Mouse (Mus musculus) left cerebral cortex, adult 18-20 months (tissue): ENCODE results near the gene Acin1. TPM values are rescaled to one million over a fixed set of nuclear protein-coding genes. Genes with fewer than 3 reads are reported as not detected.
A peak's percentile ranks its signal among the peaks of the same experiment; 100 is the strongest.

ENCODE experiments used
- DNase-seq, 2 experiments: peaks; one replicate each; pipeline ENCODE4 v3.0.0; 2021 to 2022; ENCODE audit warnings: low spot score in 2 of 2, mixed read lengths in 1 of 2
- total RNA-seq, 2 experiments: library from RNA; stranded (reverse); gene quantifications; 2 replicates each; pipeline ENCODE4 v1.2.3; 2021

The Acin1 gene
- total RNA-seq, 2 experiments from 2014 or later: 193 to 195 TPM

DNA sequence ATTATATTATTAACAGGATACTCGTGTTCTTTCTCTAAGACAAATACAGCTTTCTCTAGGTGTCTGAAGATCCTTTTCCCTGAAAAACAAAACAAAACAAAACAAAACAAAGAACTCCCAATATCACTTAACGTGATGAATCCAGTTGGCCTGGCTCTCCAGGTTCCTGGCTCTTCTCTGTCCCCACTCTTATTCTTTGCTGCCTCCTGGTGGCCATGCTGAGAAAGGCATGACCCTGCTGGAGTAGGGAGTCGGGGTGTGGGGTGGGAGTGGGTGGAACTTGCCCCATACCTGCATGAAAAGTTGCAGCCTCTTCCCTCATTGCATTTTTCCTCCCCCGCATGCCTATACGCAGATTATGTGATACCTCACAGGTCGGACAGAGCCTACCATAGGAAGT, 14.6 kb upstream of the Acin1 start:
- DNase-seq: peak; percentile 73 to 85

DNA sequence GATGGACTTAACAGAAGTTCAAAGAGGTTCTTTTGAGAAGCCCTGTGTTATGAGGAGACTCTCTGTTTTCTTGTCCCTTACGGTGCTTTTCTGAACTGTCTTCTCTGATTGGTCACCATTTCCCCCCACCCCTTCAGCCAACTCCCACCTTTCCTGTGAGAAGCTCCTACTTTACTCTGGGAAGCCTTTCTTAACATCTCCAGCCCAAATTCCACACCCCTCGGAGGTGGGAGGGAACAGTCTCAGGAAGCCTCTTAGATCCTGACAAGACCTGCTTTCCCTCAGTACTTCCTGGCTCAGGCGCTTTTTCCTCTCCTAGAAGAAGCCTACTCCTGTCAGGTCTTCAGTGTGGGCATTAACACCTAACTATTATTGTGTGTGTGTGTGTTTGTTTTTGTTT, 12.9 kb upstream of the Acin1 start:
- no peak for DNase-seq

DNA sequence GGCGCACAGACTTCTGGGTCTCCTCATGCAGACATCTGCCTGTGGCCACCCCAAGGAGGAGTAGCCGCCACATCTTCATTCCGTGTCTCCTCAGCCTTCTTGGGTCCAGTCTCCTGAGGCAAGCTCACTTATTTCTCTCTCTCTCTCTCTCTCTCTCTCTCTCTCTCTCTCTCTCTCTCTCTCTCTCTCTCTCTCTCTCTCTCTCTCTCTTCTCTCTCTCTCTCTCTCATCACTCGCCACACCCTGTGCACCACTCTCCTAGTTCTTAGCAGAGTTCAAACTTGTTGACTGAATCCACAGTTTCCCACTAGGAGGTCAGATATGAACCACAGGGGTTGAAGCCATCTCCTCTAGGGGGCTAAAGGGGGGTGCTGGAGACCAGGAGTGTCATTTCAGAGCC, 12.0 kb upstream of the Acin1 start, which contains the start of gene Gm29776:
Gene Gm29776 (minus strand): TSS at position 101 of the 400 bp plus-strand sequence.
- DNase-seq: no peak

DNA sequence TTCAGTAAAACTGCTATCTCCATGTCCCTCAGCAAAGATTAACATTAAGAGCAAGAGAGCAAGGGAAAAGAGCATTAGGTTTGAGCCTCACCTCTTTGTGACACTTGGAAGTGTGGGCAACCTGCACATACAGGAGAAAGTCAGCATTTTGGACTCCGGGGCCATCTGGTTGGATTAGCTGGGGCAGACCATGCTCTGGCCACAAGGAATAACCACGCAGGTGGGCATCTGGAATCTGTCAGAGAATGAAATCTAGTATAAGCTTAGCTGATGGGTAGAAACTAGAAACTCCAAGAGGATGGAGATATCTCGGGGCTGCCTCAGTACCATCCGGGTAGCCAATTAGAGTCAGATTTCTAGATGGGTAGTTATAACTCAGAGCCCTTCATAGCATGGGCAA, 10.0 kb upstream of the Acin1 start:
- no peak for DNase-seq

DNA sequence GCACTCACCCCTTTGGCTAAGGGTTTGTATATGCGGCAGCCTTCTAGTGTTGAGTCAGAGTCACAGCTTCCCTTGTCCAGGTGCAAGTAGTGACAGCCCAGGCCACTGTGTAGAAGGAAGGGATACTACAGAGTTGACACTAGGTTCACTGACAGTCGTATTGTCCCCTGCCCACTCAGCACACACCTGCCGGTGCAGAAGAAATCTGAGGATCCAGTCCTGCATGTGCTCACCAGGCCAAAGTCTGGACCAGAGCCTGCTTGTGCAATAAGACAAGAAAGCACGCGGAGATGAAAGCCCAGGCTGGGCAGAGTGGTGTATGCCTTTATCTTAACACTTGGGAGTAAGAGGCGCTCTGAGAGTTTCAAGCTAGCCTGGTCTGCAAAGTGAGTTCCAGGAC, 8.3 kb upstream of the Acin1 start:
- no peak for DNase-seq

DNA sequence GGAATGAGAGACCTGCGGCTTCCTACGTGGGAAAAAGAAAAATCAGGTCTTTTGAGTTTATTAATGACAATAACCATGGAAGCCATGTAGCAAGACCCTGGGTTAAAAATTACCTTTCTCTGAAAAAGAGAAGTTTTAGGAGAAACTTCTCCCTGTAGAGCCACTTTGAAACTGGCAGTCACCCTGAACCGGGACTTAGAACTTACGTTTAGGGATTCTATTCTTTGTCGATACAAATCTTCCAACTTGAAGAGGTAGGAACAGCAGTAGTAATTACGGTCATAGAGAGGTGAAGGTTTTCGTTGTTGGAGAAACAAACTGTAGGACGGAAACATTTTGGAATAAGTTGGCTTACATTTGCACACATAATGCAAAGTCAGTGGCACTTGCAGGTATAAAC, 520 bp upstream of the Acin1 start:
- no peak for DNase-seq

DNA sequence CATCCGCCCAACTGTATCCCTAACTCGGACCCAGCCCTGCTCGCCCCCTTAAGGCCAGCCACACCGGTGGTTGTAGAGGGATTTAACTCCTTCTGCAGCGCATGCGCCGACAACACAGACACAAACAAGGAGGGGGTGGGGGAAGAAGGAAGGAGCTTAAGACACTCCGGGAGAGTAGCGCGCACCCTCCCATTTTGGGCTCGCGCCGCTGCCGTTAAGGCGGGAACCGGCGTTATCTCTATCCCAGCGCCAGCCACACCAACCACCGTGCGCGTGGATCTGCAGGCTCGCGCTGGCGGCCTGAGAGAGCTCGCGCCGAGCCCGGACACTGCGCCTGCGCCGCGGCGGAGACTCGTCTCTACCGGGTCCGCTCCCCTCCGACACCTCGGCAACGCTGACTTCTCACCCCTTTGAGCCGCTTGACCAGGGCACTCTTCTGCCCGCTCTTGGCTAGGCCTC, 639 bp downstream of the Acin1 start, which contains the start of gene 1700123O20Rik:
Gene 1700123O20Rik (plus strand): TSS at position 154 of the 459 bp plus-strand sequence.
- DNase-seq: peak in 1 of 2 experiments; percentile 67

DNA sequence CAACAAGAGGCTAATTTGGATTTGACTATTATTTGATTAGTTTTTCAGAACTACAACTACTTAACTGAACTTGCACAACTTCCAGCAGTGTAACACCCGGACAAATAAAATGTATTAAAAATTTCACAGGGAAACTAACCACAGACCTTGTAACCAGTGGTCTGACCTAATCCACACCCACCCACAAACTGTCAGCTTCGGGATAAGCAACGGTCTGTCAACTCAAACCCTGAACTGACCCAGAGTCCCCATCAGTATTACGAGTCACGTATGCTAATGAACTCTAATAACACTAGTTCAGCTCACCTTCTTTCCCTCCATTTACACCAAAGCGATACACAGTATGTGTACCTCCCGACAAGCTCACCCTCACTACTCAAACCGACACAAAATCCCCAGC, 1.3 kb downstream of the Acin1 start:
- DNase-seq: no peak

DNA sequence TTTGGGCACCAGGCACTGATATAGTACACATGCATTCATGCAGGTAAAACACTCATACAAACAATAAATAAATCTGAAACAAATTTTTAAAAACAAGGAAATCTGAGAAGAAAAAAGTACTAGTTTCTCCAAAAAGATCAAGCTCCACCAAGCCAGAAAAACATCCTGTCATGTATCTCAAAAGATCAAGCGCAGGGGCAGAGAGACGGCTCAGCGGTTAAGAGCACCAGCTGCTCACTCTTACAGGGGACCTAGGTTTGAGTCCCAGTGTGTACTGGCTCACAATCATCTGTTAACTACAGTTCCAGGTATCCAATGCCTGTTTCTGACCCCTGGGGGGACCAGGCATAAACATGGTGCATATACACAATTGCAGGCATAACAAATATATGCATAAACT, 4.3 kb downstream of the Acin1 start:
- no peak for DNase-seq

DNA sequence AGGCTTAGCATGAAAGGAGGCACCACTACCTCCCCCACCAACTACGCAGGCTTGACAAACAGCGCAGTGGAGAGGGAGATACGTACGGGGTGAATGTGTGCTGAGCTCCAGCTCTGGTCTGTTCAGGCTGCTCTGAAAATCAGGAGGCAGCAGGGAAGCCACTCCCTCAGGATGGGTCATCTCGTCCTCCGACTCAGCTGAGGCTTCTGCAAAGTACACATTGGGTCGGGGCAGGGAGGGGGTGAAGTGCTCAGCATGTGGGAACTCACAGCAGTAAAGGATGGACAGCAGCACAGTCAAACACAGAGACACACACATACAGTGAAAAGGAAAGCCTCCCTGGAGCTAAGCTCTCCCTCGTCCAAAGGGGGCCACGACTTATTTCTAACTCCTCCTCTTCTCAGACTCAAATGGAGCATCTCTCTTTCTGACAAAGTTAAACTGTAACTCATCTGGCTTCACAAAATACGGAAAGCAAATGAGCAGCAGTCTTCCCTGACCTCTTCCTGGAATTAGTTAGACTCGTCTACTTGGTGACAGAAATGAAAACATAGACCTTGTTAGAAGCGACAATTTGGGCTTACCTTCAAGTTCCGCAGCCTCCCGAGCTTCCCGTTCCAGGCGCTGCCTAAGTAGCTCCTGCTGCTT, 8.0 kb downstream of the Acin1 start:
- DNase-seq: no peak

DNA sequence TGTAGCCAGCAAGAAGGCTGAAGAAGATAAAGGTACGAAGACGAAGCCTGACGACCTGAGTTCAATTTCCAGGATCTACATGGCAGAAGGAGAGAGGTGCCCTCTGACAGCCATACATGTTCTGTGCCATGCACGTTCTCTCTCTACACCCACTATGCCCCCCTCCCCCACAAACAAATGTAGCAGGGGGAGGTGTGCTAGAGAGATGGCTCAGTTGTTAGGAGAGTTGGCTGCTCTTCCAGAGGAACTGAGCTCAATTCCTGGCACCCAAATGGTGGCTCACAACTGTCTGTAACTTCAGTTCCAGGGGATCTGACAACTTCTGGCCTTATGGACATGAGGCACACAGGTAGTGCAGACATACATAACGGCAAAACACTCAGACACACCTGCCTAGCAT, 10.4 kb downstream of the Acin1 start:
- DNase-seq: no peak

DNA sequence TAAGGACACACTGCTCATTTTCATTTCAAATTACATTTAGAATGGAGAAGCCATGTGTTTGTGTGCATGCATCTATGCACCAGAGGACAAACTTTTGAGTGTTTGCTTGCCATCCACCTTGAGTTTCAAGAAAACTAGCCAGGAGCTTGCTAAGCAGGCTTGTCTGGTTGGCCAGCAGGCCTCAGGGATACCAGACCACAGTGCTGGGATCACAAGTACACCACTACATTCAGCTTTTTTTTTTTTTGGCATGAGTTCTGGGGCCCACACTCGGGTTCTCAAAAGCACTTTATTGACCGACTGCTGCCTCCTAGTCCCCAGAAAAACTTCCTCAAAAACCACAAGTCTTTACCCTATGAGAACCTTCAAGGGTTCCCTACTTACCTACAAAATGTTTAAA, 12.4 kb downstream of the Acin1 start:
- no peak for DNase-seq

DNA sequence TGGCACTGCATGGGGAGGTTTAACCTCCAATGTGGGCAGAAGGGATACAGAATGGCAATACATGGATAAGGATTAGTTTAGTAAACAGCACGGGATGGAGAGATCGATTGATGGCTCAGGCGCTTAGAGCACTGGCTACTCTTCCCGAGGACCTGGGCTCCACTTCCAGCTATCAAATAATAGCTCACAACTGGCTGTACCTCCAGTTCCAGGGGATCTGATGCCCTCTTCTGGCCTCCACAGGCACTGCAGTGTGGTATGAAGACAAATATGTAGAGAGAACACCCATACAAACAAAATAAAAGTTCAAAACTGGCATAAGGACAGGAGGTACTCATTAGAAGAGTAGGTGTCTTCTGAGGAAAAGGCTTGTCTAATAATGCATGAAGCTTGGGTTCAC, 17.4 kb downstream of the Acin1 start:
- DNase-seq: peak; percentile 49 to 63

DNA sequence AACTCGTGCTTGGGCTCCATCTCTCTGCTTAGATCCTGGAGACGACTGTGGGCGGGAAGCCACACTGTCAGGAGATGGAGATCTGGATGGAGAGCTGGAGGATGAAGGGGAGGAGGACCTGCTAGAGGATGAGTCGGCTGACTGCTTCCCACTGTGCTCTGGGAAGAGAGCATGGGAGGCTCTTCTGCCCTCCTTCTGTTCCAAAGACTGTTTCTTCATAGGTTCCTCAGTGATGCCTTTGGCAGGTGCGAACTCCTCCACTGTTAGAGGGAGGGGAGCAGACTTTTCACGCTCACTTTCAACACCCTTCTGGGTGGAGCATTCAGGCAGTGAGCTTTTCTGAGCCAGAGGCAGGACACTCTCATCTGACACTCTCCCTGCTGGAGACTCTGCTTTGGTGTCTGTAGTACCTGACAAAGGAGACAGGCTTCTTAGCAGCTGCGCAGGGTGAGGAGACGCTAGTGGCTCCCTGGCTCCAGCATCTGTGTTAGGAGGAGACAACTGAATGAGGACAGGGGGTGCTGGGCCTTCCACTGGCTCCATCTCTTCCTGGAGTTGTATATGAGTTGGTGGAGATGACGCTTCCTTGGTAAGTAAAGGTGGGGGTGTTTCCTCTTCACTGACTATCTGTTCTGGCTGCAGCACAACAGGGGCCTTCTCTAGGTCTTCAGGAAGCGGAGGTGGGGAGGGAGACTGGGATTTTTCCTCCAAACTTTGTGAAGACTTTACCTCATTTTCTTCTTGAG, 22.1 kb downstream of the Acin1 start:
- DNase-seq: peak; percentile 59 to 77

DNA sequence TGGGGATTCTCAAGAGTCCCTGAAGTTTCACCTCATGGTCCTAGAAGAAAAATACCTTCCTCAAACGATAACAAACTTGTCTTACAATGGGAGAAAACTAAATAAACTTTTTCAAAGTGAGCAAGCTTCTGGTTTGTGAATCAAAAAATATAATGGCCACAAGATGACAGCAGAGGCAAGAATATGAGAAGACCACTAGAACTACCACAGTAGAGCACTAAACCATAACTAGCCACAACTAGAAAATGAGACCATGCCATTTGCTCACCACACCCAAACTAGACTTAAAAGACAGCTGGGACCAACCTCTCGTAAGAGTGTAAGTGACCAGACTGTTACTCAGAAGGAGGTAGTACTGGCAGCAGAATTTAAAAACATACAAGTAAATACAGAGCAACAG, 26.7 kb downstream of the Acin1 start:
- DNase-seq: no peak

DNA sequence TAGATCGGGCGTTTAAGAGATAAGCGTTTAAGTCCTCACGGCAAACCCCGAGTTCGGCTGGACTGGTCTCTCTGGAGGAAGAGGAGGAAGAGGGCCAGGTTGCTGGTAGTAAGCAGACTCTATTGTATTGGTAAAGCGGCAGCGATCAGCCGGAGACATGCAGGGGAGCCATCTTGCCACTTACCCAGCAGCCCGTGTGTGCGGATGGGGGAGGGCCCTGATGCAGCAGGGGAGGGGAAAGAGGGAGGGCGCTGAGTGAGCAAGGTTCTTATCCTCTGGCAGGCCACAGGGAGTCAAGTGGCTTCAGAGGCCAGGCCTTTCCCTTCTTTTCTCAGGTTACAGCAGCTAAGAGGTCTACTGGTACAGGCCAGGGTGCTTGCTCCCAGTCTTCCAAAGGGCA, 33.2 kb downstream of the Acin1 start:
- peak; percentile 77 to 85 for DNase-seq

DNA sequence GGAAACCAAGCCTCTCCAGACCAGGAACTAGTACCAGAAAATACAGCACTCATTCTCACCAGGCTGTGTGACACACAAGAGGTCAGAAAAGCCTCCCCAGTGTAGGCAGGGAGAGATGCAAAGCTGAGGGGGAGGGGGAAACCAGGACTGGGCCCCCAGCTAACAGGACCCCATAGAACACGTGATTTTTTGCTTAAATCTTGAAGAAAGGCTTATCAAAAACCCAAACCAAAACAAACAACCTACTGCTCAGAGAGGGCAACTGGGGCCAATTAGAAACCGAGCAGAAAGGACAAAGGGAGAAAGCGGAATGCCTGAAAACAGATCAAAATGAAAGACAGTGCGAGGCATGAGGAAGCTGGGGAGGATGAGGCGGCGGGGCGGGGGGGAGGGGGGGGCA, 33.9 kb downstream of the Acin1 start:
- DNase-seq: no peak

DNA sequence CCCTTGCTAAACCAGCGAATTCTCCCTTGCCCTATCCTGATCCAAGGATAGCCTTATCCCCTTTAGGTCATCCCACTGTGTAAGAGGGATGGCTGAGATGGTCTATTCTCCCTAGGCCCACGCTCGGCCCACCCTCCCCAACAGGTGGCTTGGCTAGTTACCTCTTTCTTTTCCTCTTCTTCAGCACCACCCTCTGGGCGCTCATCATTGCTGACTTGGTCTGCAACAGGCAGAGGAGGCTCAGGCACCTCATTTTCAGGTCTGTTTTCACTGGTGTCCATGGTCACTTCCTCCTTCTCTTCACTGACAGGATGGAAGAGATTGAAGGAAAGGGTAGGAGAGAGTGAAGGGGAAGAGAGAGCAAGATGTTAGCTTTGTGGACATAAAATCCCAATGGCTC, 35.2 kb downstream of the Acin1 start:
- no peak for DNase-seq

DNA sequence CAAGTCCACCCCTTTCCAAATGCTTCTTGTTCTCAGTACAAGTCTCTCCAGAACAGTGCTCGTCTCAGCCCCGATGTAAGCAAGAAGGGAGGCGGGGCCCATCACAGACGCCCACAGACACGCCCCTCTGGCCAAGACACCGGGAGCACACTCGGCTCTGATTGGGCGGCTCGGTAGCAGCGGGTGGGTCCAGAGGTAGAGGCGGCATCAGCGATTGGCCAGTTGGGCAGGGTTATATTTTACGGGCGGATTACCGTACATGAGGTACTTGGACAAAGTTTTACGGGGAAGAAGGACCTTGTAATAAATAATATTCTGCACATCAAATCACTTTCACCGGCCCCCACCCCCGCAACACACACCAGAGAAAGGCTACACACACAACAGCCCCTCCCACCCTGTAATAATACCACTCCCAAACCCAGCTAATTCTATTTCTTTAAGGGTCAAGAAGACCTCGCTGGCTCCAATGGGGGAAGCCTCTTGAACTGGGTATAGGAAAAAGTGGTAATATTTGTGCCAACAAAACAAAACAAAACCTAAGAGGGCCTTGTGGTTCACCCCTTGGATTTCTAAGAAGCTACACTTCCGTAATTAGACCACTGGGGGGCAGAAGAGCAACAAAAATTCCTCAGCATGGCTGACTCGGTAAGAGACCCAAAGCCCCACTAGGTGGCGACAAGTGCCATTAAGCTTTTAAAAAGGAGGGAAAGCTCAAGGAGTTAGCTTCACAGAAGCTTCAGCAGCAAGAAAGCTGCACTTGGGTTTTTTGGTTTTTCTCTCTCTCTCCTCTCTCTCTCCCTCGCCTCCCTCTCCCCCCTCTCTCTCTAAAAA, 35.9 kb downstream of the Acin1 start:
- peak; percentile 81 to 88 for DNase-seq

DNA sequence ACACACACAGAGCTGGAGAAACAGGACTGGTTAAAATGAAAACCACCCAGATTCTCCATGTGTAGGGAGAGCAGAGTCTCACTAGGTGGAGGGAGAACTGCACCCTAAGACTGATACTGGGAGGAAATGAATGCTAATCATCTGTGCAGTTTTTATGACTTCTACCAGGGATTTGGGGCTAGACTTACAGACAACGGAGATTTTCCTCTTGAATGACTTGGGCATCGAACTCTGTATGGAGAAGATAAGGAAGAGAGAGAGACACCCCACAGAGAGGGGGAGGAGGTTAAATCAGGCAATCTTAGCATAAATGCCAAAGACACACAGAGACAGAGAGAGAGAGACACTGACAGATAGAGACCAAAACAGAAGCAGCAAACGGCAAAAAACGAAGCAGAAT, 38.8 kb downstream of the Acin1 start:
- no peak for DNase-seq

DNA sequence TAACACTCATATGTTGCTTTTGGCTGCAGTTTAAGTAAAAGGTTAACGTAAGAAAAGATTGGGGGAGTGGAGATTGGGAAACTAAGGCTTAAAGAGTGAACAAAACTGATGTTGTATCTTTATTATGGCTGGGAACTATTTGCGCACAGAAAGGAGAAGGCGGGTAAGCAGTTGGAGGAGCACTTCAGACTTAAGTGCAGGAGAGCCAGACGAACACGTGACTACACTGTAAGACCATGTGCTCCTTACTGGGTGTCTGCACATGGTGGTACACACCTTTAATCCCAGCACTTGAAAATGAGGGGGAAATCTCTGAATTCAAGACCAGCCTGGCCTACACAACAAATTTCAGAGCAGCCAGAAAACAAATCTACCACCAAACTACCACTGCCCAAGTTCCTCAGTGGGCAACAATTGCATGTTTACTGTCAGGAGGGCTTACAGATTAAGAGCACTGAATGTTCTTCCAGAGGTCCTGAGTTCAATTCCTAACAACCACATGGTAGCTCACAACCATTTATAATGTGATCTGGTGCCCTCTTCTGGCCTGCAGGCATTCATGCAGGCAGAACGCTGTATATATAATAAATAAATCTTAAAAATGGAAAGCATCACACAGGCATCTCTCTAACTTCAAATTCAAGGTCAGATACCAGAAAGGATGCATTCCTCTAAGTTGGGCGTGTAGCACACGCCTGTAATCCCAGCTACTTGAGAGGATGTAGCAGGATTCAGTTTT, 39.7 kb downstream of the Acin1 start:
- DNase-seq: no peak
